Mouse (Mus musculus) midbrain, embryonic 15.5 days (tissue): Measurements from ENCODE around the gene Apol9a. TPM values are rescaled to one million over a fixed set of nuclear protein-coding genes. Genes with fewer than 3 reads are reported as not detected.

Source experiments
- ATAC-seq: fragments of 200-750 bp; cut with Nextera tagmentation; replicated peaks from 2 replicates; pipeline ENCODE4 v1.8.0; 2017; ENCODE audit warnings: moderate TSS enrichment
- H3K27ac ChIP-seq: fragments of 300-500 bp; sonication (generic); 2 replicates; pipeline ENCODE4 v1.5.1; 2015; ENCODE audit warnings: mild to moderate bottlenecking, inconsistent platforms
- H3K27me3 ChIP-seq: fragments of 300-500 bp; sonication (generic); replicated peaks from 2 replicates; pipeline ENCODE4 v1.6.1; 2015; ENCODE audit warnings: inconsistent platforms
- H3K36me3 ChIP-seq: fragments of 300-500 bp; sonication (generic); replicated peaks from 2 replicates; pipeline ENCODE4 v1.6.1; 2015; ENCODE audit warnings: inconsistent platforms
- H3K4me1 ChIP-seq: fragments of 300-500 bp; sonication (generic); 2 replicates; pipeline ENCODE4 v1.6.1; 2015; ENCODE audit warnings: inconsistent platforms
- H3K4me2 ChIP-seq: fragments of 300-500 bp; sonication (generic); 2 replicates; pipeline ENCODE4 v1.6.1; 2015; ENCODE audit warnings: inconsistent platforms, mild to moderate bottlenecking, moderate library complexity
- H3K4me3 ChIP-seq: fragments of 300-500 bp; sonication (generic); 2 replicates; pipeline ENCODE4 v1.5.1; 2015; ENCODE audit warnings: mild to moderate bottlenecking, inconsistent platforms
- H3K9ac ChIP-seq: fragments of 300-500 bp; sonication (generic); 2 replicates; pipeline ENCODE4 v1.6.1; 2015; ENCODE audit warnings: mild to moderate bottlenecking, inconsistent platforms
- H3K9me3 ChIP-seq: fragments of 300-500 bp; sonication (generic); 2 replicates; pipeline ENCODE4 v1.6.1; 2016; ENCODE audit warnings: inconsistent platforms
- WGBS: fragments of 180-500 bp; shearing (Covaris S2); methylation state at CpG from one replicate; pipeline ENCODE4 v1.1.7; 2015; ENCODE audit warnings: mixed read lengths; 5-methylcytosine and 5-hydroxymethylcytosine counted together
- polyA plus RNA-seq: library from polyadenylated mRNA; unstranded; fragments of >200 nt; fragmentation: Nextera tagmentation; extraction: Ambion mirVana; gene quantifications from 2 replicates; pipeline ENCODE4 v1.2.1, GENCODE M21; 2015

Apol9a gene
- polyA plus RNA-seq, 1 experiment from 2014 or later, result 0.14 TPM

DNA sequence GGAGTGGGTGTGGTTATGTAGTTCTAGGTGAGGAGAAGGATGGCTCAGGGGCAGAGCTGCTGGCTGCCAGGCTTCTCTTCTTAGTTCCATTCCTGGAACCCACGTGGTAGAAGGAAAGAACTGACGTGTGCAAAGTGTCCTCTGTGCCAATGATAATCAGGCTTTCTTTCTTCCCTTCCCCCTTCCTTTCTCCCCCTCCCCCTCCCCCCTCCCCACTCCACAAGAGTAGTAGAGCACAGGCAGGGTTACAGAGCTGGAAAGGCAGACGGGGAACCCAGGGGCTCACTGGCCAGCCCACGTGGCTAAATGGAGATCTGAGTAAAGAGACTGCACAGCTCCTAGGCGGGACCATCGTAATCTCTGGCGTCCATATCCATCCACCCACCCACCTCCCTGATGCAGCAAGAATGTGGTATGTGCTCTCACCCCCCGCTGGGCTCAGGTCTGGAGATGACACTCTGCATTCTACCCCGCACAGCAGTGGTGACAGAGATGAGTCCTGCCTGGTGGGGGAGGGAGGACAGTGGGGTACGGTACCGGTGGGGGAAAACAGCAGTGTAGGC lies 54.6 kb downstream of the Apol9a start:
- peaks cover 55% of the 10 kb centered on the region for H3K4me1 ChIP-seq
- H3K4me3 ChIP-seq, result no peak overlapping the region
- no peaks in the 10 kb centered on the region for H3K27me3 ChIP-seq
- H3K9ac ChIP-seq, result 0 out of 2 replicates have a peak overlapping the region, but pooled peaks have one; percentile 19
- 9% methylated on average over 11 of the region's 11 CpGs for WGBS
- H3K9me3 ChIP-seq, result no peaks in the 10 kb centered on the region
- H3K27ac ChIP-seq, result peak overlapping the region; percentile 59
- H3K4me2 ChIP-seq, result peak overlapping the region; percentile 24
- ATAC-seq, result peak; percentile 28
- H3K36me3 ChIP-seq, result no peaks in the 10 kb centered on the region

- Histone ChIP-seq H3K4me3 (no peak overlapping the region), H3K27me3 (no peaks in the 10 kb centered on the region), H3K9me3 (no peaks in the 10 kb centered on the region), H3K36me3 (no peaks in the 10 kb centered on the region), H3K4me1 (peaks cover 55% of the 10 kb centered on the region), H3K27ac (peak overlapping the region; percentile 42), H3K9ac (no peak overlapping the region), H3K4me2 (no peak overlapping the region)
- ATAC-seq, result no peak
- WGBS, result 49% methylated on average over 6 of the region's 6 CpGs
Observed at GRCm38 (mm10) chr15:77354848-77355551, 55.9 kb downstream of the Apol9a start.

DNA sequence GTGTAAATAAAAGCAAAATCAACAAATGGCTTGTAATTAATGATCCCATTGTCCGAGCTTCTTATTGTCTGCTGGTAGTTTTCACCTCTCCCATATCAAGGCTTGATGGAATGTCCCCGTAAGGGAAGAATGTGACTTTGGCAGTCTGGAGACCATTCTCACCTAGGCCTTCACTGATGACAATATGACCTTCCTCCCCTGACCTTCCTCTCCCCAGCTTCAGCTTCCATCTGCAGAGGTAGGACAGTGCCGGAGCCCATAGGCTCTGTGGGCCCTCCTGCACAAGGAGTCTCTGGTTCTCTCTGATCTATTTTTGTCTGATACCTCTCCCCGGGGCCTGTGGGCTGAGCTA lies 56.5 kb downstream of the Apol9a start:
- WGBS, result 56% methylated on average over 4 of the region's 4 CpGs
- Histone ChIP-seq H3K36me3 (no peaks in the 10 kb centered on the region), H3K9me3 (no peaks in the 10 kb centered on the region), H3K4me2 (no peak overlapping the region), H3K27ac (0 out of 2 replicates have a peak overlapping the region, but pooled peaks have one; percentile 42), H3K4me1 (peaks cover 52% of the 10 kb centered on the region), H3K4me3 (no peak overlapping the region), H3K27me3 (no peaks in the 10 kb centered on the region), H3K9ac (no peak overlapping the region)
- no peak for ATAC-seq

Other genes starting within 250 kb of the Apol9a start
- gene Rbfox2, start 104.1 kb downstream of the Apol9a start, polyA plus RNA-seq, result 181 and 185 TPM in 2 replicates
- not detected in 2 replicates for gene Apol7a, start 12.0 kb downstream of the Apol9a start, polyA plus RNA-seq
- not detected in 2 replicates for gene Apol7b, start 36.4 kb upstream of the Apol9a start, polyA plus RNA-seq
- not detected in 2 replicates for gene Apol10a, start 65.9 kb upstream of the Apol9a start, polyA plus RNA-seq
- gene Apol11a, start 97.1 kb upstream of the Apol9a start, polyA plus RNA-seq, result not detected in 2 replicates
- not detected in 2 replicates for gene Apol7c, start 122.2 kb upstream of the Apol9a start, polyA plus RNA-seq
- not detected in 2 replicates for gene 1700025B11Rik, start 150.8 kb upstream of the Apol9a start, polyA plus RNA-seq
- 0.15 and 0.17 TPM in 2 replicates for gene Apol10b, start 185.0 kb upstream of the Apol9a start, polyA plus RNA-seq
- not detected in 2 replicates for gene Gm36245, start 188.1 kb upstream of the Apol9a start, polyA plus RNA-seq
- gene Apol11b, start 232.2 kb upstream of the Apol9a start, polyA plus RNA-seq, result not detected in 2 replicates